Mouse (Mus musculus) naive thymus-derived CD4-positive, alpha-beta T cell, adult 2 months (primary cell): Measurements from ENCODE around the gene Calml3.

Source experiments
- DNase-seq: peaks from one replicate; pipeline ENCODE4 v3.0.0-alpha.2; 2011; ENCODE audit warnings: low read depth

Gene Calml3

GRCm38 (mm10) chr13:3779575-3780226 lies 24.4 kb downstream of the Calml3 start:
- DNase-seq = no peak

GRCm38 (mm10) chr13:3778591-3779364 lies 25.3 kb downstream of the Calml3 start:
- DNase-seq = no peak

GRCm38 (mm10) chr13:3777216-3777912 lies 26.8 kb downstream of the Calml3 start:
- DNase-seq = no peak

- DNase-seq = no peak
Observed at GRCm38 (mm10) chr13:3776446-3776845, 27.7 kb downstream of the Calml3 start.

GRCm38 (mm10) chr13:3774991-3775390 lies 29.1 kb downstream of the Calml3 start:
- no peak for DNase-seq

- no peak for DNase-seq
Observed at GRCm38 (mm10) chr13:3774280-3774679, 29.8 kb downstream of the Calml3 start.

- DNase-seq = no peak
Observed at GRCm38 (mm10) chr13:3773149-3773688, 30.9 kb downstream of the Calml3 start.

- no peak for DNase-seq
Observed at GRCm38 (mm10) chr13:3771221-3771620, 32.9 kb downstream of the Calml3 start.

GRCm38 (mm10) chr13:3770170-3771024 lies 33.7 kb downstream of the Calml3 start:
- no peak for DNase-seq

GRCm38 (mm10) chr13:3769531-3769930 lies 34.6 kb downstream of the Calml3 start:
- no peak for DNase-seq

GRCm38 (mm10) chr13:3768621-3769020 lies 35.5 kb downstream of the Calml3 start:
- no peak for DNase-seq

- DNase-seq = no peak
Observed at GRCm38 (mm10) chr13:3767086-3767485, 37.0 kb downstream of the Calml3 start.

GRCm38 (mm10) chr13:3765781-3766180 lies 38.3 kb downstream of the Calml3 start:
- DNase-seq = no peak

GRCm38 (mm10) chr13:3761131-3761530 lies 43.0 kb downstream of the Calml3 start:
- no peak for DNase-seq

- no peak for DNase-seq
Observed at GRCm38 (mm10) chr13:3758347-3758746, 45.8 kb downstream of the Calml3 start.

- DNase-seq = no peak
Observed at GRCm38 (mm10) chr13:3753291-3753690, 50.8 kb downstream of the Calml3 start.
